Mouse (Mus musculus) left cerebral cortex, postnatal 14 days (tissue): ENCODE measurements around the gene Mtfr2. TPM values are rescaled to one million over a fixed set of nuclear protein-coding genes. Genes with fewer than 3 reads are reported as not detected.

Source experiments
- total RNA-seq, 2 experiments: library from RNA; stranded (reverse); gene quantifications; 2 replicates each; pipeline ENCODE4 v1.2.3; 2021

Gene Mtfr2
- total RNA-seq, 2 experiments from 2014 or later = 0.36 to 0.55 TPM

Other genes with a start within 250 kb of the Mtfr2 start
- 10 to 100 TPM; 76.4 to 76.6 TPM for gene Map7, start 199.3 kb upstream of the Mtfr2 start, total RNA-seq
- gene Bclaf1, start 35.3 kb upstream of the Mtfr2 start, total RNA-seq = 100 to 1,000 TPM; 117 TPM